In genomic region chr5:143269363-143270150, GRCm38 (mm10) we compare ENCODE assay signal across 8 mouse cellular contexts. TPM values are rescaled to one million over a fixed set of nuclear protein-coding genes. Genes with fewer than 3 reads are reported as not detected.
DNase-seq lines count a peak whose midpoint lies in the region; ATAC-seq and TF ChIP-seq lines count a peak whose summit lies in the region.

Gene Zfp316 (minus strand): TSS chr5:143270022.

- peak within 1 kb of the TSS; percentile 80 for H3K4me3 ChIP-seq in hindbrain, embryonic 16.5 days (ENCODE audit: low read length)
- H3K4me3 ChIP-seq in left cerebral cortex, adult 2 months: peak within 1 kb of the TSS; percentile 63
- peak within 1 kb of the TSS; percentile 91 for H3K4me3 ChIP-seq in macrophage (ENCODE audit: inconsistent target)

- intact Hi-C loops in left cerebral cortex, adult 2 months (cut with DNase I): no loop called here

- H3K9me3 ChIP-seq in hindbrain, embryonic 16.5 days (ENCODE audit: control insufficient read depth, low read length): no peaks in the 10 kb centered on the region

- H3K79me2 ChIP-seq in macrophage (ENCODE audit: inconsistent target): no peaks in the 10 kb centered on the region

- WGBS in hindbrain, embryonic 16.5 days: under 1% methylated on average over 55 of the region's 79 CpGs
- WGBS in macrophage (ENCODE audit: missing documents): 2% methylated on average over 49 of the region's 79 CpGs

- ATAC-seq in hindbrain, embryonic 16.5 days: peak; percentile 84

- no peak for TF ChIP-seq CTCF in left cerebral cortex, adult 2 months (IDR thresholded peaks at IDR 0.05)

- peak within 1 kb of the TSS; percentile 85 for H3K27ac ChIP-seq in hindbrain, embryonic 16.5 days (ENCODE audit: low read depth, low read length)
- peak within 1 kb of the TSS; percentile 97 for H3K27ac ChIP-seq in left cerebral cortex, adult 2 months
- peak within 1 kb of the TSS; percentile 49 for H3K27ac ChIP-seq in macrophage

- H3K9ac ChIP-seq in hindbrain, embryonic 16.5 days (ENCODE audit: low read depth, low read length): peak within 1 kb of the TSS; percentile 95

- H3K4me1 ChIP-seq in hindbrain, embryonic 16.5 days (ENCODE audit: control insufficient read depth, insufficient read depth, low read depth, low read length): peaks cover 31% of the 10 kb centered on the region

- H3K27me3 ChIP-seq in hindbrain, embryonic 16.5 days (replicated peaks; ENCODE audit: control insufficient read depth, insufficient read depth, low read length): no peaks in the 10 kb centered on the region

- H3K4me2 ChIP-seq in hindbrain, embryonic 16.5 days (ENCODE audit: low read length): peak within 1 kb of the TSS; percentile 89

- DNase-seq in T-cell, adult 2 months (ENCODE audit: low spot score): peak; percentile 24
- DNase-seq in cerebellum, postnatal 36 days: peak; percentile 78 to 83
- peak; percentile 51 to 63 for DNase-seq in gastrocnemius, adult 8-10 months (ENCODE audit: low spot score in 2 of 2)
- peak; percentile 72 to 78 for DNase-seq in left cerebral cortex, adult 2 months (ENCODE audit: extremely low spot score in 1 of 2, low spot score in 2 of 2)
- DNase-seq in right cerebral cortex, adult 18-20 months: peak; percentile 78
- DNase-seq in urinary bladder, postnatal 25 days (ENCODE audit: low spot score): peak; percentile 68

- H3K36me3 ChIP-seq in hindbrain, embryonic 16.5 days (ENCODE audit: control insufficient read depth, insufficient read depth, low read length): no peaks in the 10 kb centered on the region
- no peaks in the 10 kb centered on the region for H3K36me3 ChIP-seq in macrophage (ENCODE audit: inconsistent target)

RNA-seq across cellular contexts. Expression of gene Zfp316, which starts in this region (rescaled TPM):
- total RNA-seq in gastrocnemius, adult 8-10 months (2022): 1 to 10 TPM; 3.5 to 4.8 (median 4.4) TPM
- polyA plus RNA-seq in hindbrain, embryonic 16.5 days (2015; fragmentation: Nextera tagmentation; extraction: Ambion mirVana): 3.3 and 7.2 TPM in 2 replicates
- total RNA-seq in left cerebral cortex, adult 2 months (2021): 10 to 100 TPM; 20.0 to 23.4 TPM
- total RNA-seq in macrophage (2018; cell fraction: chromatin; rRNA removed): 10 to 100 TPM in 3 of 26 experiments, 1 to 10 TPM in 19, under 1 TPM in 4; 0.37 to 16.1 (median 4.2) TPM
- 1 to 10 TPM in 19 of 26 experiments, under 1 TPM in 7; 0.33 to 4.3 (median 2.3) TPM for total RNA-seq in macrophage (2018; cell fraction: cytosol; rRNA removed)
- total RNA-seq in macrophage (2018; cell fraction: nucleus; rRNA removed): 1 to 10 TPM in 23 of 26 experiments, under 1 TPM in 3; 0.58 to 7.6 (median 3.2) TPM
- 2.5 TPM in 3 replicates for polyA plus RNA-seq in macrophage (2018)

Comparison
In these comparisons a context has a peak if more than half of its experiments do, and no peak if none do; other contexts are left out.
1. Peak in every context shown above with its lines: DNase-seq, ATAC-seq, H3K4me3 ChIP-seq and H3K27ac ChIP-seq.
2. DNase-seq: peak in every context shown above with its lines; median percentile 80 in cerebellum, postnatal 36 days; 78 in right cerebral cortex, adult 18-20 months; 75 in left cerebral cortex, adult 2 months; 68 in urinary bladder, postnatal 25 days; 57 in gastrocnemius, adult 8-10 months; 24 in T-cell, adult 2 months.